In genomic region chr4:125459791-125460190, GRCm38 (mm10) we compare ENCODE assay signal across 12 mouse cellular contexts. TPM values are rescaled to one million over a fixed set of nuclear protein-coding genes. Genes with fewer than 3 reads are reported as not detected.
"Had no signal": no experiment of that assay in that cellular context is flagged by ENCODE, and none has a peak within 500 bp of the region (broad histone marks: within the 10 kb centered on the region; RNA-seq: fewer than 3 reads in every experiment).

No protein-coding gene starts in this region.

- DNase-seq: kidney, adult 11 months; kidney, adult 9 months; kidney, postnatal 36 days; layer of hippocampus, adult 9-11 months; layer of hippocampus, postnatal 36 days; lung, adult 2 months; lung, postnatal 36 days; right cerebral cortex, postnatal 25 days; thymus, postnatal 4 days had no signal

RNA-seq across cellular contexts. Expression of gene Grik3, which starts 30.7 kb away (rescaled TPM):
- total RNA-seq: liver, adult 2 months; megakaryocyte progenitor cell, adult 5-6 weeks had no signal
- polyA plus RNA-seq: lung, postnatal 0 days had no signal
